Mouse (Mus musculus): ENCODE data around the gene Gdf7. TPM values are rescaled to one million over a fixed set of nuclear protein-coding genes. Genes with fewer than 3 reads are reported as not detected.

The Gdf7 gene
- total RNA-seq, 2 experiments from 2014 or later: not detected

GRCm38 (mm10) chr12:8329236-8329635 is 27.5 kb upstream of the Gdf7 start:
- ATAC-seq (ENCODE audit: poor library complexity, severe bottlenecking): no peak

DNA sequence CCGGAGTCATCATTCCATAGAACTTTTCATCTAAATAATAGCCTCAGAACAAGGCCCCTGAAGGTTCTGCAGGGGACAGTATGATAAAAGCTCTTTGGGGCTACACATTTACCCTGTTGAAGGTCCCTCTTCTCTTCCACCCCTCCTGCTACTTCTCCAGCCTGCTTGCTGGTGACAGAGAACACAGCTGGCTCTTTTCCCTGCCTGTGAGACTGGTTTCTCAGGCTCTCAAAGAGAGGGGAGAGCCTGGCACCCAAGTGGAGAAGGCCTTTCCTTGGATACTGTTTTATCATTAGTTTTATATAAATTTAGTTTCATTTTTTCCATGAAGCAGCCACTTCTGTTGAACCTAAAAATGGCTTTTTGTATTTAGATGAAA is 25.9 kb upstream of the Gdf7 start:
- ATAC-seq (ENCODE audit: poor library complexity, severe bottlenecking): no peak

- ATAC-seq (ENCODE audit: poor library complexity, severe bottlenecking): peak; percentile 99
These were observed 25.3 kb upstream of the Gdf7 start for GRCm38 (mm10) chr12:8326825-8327674.

- no peak for ATAC-seq (ENCODE audit: poor library complexity, severe bottlenecking)
These were observed 24.3 kb upstream of the Gdf7 start for GRCm38 (mm10) chr12:8325943-8326522.

- ATAC-seq (ENCODE audit: poor library complexity, severe bottlenecking): no peak
These were observed 23.6 kb upstream of the Gdf7 start for GRCm38 (mm10) chr12:8325245-8325942.

DNA sequence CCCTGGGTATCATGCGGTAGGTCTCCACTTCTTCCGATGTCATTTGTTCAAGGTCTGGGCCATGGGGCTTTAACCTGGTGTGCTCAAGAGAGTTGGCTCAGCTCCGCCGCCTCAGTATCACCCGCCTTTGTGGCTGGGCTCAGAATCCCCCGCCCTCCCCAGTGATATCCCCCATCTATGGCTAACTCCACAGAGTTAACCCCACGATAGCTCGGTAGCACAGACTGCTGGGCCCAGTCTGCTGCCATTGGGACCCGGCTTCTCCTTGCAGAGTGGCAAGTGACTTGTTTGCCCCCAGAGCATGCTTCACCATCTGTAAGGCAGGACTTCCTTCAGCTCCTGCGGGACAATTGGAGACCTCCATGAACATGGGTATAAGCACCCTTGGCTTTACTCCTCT is 22.3 kb upstream of the Gdf7 start:
- ATAC-seq (ENCODE audit: poor library complexity, severe bottlenecking): no peak

GRCm38 (mm10) chr12:8321506-8321905 is 19.8 kb upstream of the Gdf7 start:
- ATAC-seq (ENCODE audit: poor library complexity, severe bottlenecking): no peak

DNA sequence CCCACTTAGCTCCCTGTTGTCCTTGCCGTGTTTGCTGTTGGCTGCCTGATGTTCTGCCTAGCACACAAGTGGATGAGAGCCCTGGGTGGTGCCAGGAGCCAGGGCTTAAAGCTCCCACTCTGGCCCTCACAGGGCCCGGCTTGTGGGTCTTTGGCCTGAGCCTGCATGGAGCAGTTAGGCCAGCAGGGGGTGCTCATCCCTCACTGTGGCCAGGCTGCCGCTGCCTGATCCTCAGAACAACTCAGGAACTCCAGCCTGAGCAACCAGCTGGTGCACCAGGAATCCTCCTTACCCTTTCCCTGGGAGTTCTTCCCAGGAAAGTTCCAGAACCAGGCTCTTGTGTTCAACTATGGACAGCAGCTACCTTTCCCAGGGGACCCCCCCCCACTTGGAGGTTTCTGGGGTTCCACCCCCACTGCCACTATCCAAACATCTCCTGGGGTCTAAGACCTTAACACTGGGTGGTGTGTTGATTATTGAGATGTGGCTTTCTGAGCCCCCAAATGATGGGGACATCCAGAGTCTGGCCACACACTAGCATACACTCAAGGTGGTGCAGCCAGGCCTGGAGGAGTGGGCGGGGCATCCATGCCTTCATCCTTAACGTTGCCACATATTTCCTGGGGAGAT is 18.4 kb upstream of the Gdf7 start:
- ATAC-seq (ENCODE audit: poor library complexity, severe bottlenecking): peak; percentile 99

DNA sequence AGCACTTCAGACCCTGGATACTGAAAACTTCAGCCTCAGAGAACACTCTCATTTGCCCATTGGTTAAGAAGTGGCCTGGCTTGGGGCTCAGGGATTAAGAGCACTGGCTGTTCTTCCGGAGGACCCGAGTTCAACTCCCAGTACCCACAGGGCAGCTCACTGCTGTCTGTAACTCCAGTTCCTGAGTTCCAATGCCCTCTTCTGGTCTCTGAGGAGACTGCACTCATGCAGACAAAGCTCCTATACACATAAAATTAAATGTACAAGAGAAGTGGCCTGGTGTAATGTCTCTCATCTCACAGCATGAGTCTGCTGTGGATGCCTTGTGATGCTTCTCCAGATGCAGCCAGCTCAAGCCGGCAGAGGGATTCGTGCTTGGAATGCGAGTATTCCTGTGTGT is 14.8 kb upstream of the Gdf7 start:
- no peak for ATAC-seq (ENCODE audit: poor library complexity, severe bottlenecking)

DNA sequence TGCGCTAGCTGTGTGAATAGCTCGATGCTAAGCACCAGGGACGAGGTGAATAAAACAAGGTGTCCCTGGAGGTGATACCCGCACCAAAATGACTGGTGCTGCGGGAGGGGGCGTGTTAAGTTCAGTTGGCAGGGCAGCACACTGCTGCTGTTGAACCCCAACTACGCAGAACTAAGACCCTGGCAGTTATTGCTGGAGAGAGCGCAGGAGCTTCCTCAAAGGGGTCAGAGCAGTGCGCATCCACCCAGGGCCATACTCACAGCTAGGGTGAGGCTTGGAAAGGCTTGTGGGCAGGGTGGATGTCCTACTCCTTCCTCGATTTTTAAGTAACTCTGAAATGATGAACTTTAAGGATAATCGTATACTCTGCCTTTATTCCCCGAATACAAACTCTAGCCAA is 12.0 kb upstream of the Gdf7 start:
- ATAC-seq (ENCODE audit: poor library complexity, severe bottlenecking): peak; percentile 55

GRCm38 (mm10) chr12:8313270-8313771 is 11.6 kb upstream of the Gdf7 start, which contains the start of gene Hs1bp3:
TSS of gene Hs1bp3 (plus strand) at chr12:8313432.
- ATAC-seq (ENCODE audit: poor library complexity, severe bottlenecking): peak; percentile 98

DNA sequence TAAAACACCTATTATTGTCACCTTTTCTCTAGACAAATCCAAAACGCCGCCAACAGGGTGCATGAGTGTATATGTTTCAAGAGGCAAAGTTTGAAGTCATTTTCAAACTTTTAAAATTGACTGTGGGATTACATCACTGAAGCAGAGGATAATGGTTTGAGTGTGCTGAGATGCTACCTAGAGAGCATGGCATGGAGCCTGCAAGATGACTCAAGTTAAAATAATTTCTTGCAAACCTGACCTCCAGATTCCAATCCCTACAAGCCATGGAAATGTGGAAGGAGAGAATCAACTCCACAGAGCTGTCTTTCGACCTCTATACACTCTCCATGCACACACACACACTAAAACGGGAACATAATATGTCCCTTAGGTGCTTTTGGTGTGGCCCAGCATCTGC is 10.5 kb upstream of the Gdf7 start:
- no peak for ATAC-seq (ENCODE audit: poor library complexity, severe bottlenecking)

- ATAC-seq (ENCODE audit: poor library complexity, severe bottlenecking): no peak
These were observed 9.2 kb upstream of the Gdf7 start for GRCm38 (mm10) chr12:8310992-8311391.

GRCm38 (mm10) chr12:8306910-8307309 is 5.2 kb upstream of the Gdf7 start:
- no peak for ATAC-seq (ENCODE audit: poor library complexity, severe bottlenecking)

- peak; percentile 80 for ATAC-seq (ENCODE audit: poor library complexity, severe bottlenecking)
These were observed 4.7 kb upstream of the Gdf7 start for GRCm38 (mm10) chr12:8306432-8306831.

DNA sequence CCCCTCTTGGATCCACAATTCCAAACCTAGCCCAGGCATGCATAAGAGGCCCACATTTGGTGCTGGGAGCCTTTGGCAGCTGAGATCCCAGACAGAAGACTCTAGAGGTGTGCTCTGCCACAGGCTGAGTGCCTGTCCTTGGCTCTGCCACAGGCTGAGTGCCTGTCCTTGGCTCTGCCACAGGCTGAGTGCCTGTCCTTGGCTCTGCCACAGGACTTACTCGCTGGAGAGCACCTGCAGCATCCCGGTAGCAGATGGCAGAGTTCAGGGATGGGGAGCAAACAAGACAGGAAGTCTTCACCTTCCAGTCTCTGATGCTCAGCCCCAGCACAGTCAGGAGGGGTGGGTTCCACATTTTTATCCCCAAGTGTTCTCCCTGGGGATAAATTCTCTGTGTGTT is 3.5 kb upstream of the Gdf7 start:
- ATAC-seq (ENCODE audit: poor library complexity, severe bottlenecking): no peak

GRCm38 (mm10) chr12:8301011-8301814 is 541 bp downstream of the Gdf7 start:
- no peak for ATAC-seq (ENCODE audit: poor library complexity, severe bottlenecking)

DNA sequence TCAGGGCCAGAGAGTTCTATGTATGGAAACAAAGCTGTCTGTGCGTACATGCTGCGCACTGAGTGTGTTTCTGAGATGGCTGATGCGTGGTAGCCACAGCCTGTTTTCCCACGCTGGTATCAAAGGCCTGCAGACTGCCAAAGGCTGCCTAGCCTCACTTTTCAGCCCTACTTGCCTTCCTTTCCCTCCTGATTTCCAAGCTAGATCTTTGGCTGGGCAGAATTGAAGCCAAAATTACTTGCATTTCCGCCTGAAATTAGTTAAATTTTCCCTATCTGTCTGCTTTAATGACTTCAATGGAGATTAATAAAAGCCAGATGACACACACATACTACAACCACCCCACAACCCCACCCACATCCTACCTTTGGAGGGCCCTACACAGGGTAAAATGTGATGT is 1.2 kb downstream of the Gdf7 start:
- no peak for ATAC-seq (ENCODE audit: poor library complexity, severe bottlenecking)

DNA sequence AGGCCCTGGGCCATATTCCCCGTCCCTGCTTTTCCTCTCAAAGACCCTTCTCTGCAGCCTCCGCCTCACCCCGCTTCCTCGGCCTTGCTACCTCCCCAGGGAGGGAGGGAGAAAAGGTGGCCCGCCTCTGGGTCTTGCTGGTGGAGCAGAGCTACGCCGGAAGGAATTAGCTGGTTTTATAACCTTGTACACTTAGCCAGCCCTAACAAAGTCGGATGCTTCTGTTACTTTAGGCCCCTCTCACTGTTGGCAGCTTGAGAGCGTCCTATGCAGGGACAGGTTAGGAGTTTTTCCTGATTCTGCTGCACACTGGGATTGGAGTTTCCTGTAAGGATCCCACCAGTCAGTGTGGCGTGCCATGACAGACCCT is 1.7 kb downstream of the Gdf7 start:
- no peak for ATAC-seq (ENCODE audit: poor library complexity, severe bottlenecking)

All from megakaryocyte, adult 5-6 weeks (primary cell).